Mouse (Mus musculus) heart, embryonic 16.5 days (tissue): ENCODE measurements around the gene Mnd1. TPM values are rescaled to one million over a fixed set of nuclear protein-coding genes. Genes with fewer than 3 reads are reported as not detected.

ENCODE experiments used
- ATAC-seq: fragments of 200-750 bp; cut with Nextera tagmentation; replicated peaks from 2 replicates; pipeline ENCODE4 v1.8.0; 2017; ENCODE audit warnings: moderate number of reproducible peaks; ENCODE audit not compliant: insufficient read depth, low FRiP score; ENCODE audit errors: extremely low read depth
- H3K27ac ChIP-seq: fragments of 300-500 bp; sonication (generic); 2 replicates; pipeline ENCODE4 v1.5.1; 2014; ENCODE audit warnings: mild to moderate bottlenecking, low read length, control low read depth, moderate library complexity
- H3K27me3 ChIP-seq: fragments of 300-500 bp; sonication (generic); 2 replicates; pipeline ENCODE4 v1.6.1; 2014; ENCODE audit warnings: low read length, mixed read lengths; ENCODE audit not compliant: control insufficient read depth, insufficient read depth
- H3K36me3 ChIP-seq: fragments of 300-500 bp; sonication (generic); 2 replicates; pipeline ENCODE4 v1.6.1; 2014; ENCODE audit not compliant: control insufficient read depth, insufficient read depth
- H3K4me1 ChIP-seq: fragments of 300-500 bp; sonication (generic); 2 replicates; pipeline ENCODE4 v1.6.1; 2014; ENCODE audit warnings: low read length, mixed read lengths; ENCODE audit not compliant: control insufficient read depth, insufficient read depth
- H3K4me2 ChIP-seq: fragments of 300-500 bp; sonication (generic); 2 replicates; pipeline ENCODE4 v1.6.1; 2014; ENCODE audit warnings: low read depth, mild to moderate bottlenecking, control low read depth, low read length
- H3K4me3 ChIP-seq: fragments of 300-500 bp; sonication (generic); 2 replicates; pipeline ENCODE4 v1.5.1; 2014; ENCODE audit warnings: mild to moderate bottlenecking, control low read depth, low read length
- H3K9ac ChIP-seq: fragments of 300-500 bp; sonication (generic); 2 replicates; pipeline ENCODE4 v1.6.1; 2014; ENCODE audit warnings: low read length, control low read depth
- H3K9me3 ChIP-seq: fragments of 300-500 bp; sonication (generic); replicated peaks from 2 replicates; pipeline ENCODE4 v1.6.1; 2016; ENCODE audit warnings: low read length; ENCODE audit not compliant: control insufficient read depth
- WGBS: fragments of 180-500 bp; shearing (Covaris S2); extraction: QIAGEN DNeasy Blood & Tissue Kit; methylation state at CpG from one replicate; pipeline ENCODE4 v1.1.7; 2014; 5-methylcytosine and 5-hydroxymethylcytosine counted together
- polyA plus RNA-seq: library from polyadenylated mRNA; unstranded; fragments of >200 nt; fragmentation: Nextera tagmentation; extraction: Ambion mirVana; gene quantifications from 2 replicates; pipeline ENCODE4 v1.2.1, GENCODE M21; 2015

The Mnd1 gene
- polyA plus RNA-seq: 8.5 and 10.6 TPM in 2 replicates

- Histone ChIP-seq H3K36me3 (no peaks in the 10 kb centered on the region; the same call in 1 of the 2 replicates), H3K4me1 (peaks cover 3% of the 10 kb centered on the region; the same call in 1 of the 2 replicates), H3K27ac (peak within 1 kb of the TSS; percentile 61), H3K27me3 (no peaks in the 10 kb centered on the region), H3K9ac (peak within 1 kb of the TSS; percentile 87), H3K4me2 (peak within 1 kb of the TSS; percentile 100), H3K9me3 (no peaks in the 10 kb centered on the region), H3K4me3 (peak within 1 kb of the TSS; percentile 74)
- WGBS: under 1% methylated on average over 29 of the region's 29 CpGs
- ATAC-seq: peak; percentile 99
Measured at GRCm38 (mm10) chr3:84155558-84156006, at the start of gene Mnd1. Mnd1 (minus strand) TSS chr3:84155786.

GRCm38 (mm10) chr3:84204640-84205039 is 49.1 kb upstream of the Mnd1 start:
- Histone ChIP-seq H3K4me2 (no peak overlapping the region), H3K27ac (no peak overlapping the region), H3K9ac (no peak overlapping the region), H3K36me3 (no peaks in the 10 kb centered on the region), H3K9me3 (no peaks in the 10 kb centered on the region), H3K4me3 (no peak overlapping the region), H3K27me3 (no peaks in the 10 kb centered on the region), H3K4me1 (no peaks in the 10 kb centered on the region)
- no peak for ATAC-seq
- 83% methylated on average over 5 of the region's 5 CpGs for WGBS

- 71% methylated on average over 13 of the region's 13 CpGs for WGBS
- no peak overlapping the region for H3K4me2 ChIP-seq
Measured at GRCm38 (mm10) chr3:84200559-84201420, 45.2 kb upstream of the Mnd1 start.

DNA sequence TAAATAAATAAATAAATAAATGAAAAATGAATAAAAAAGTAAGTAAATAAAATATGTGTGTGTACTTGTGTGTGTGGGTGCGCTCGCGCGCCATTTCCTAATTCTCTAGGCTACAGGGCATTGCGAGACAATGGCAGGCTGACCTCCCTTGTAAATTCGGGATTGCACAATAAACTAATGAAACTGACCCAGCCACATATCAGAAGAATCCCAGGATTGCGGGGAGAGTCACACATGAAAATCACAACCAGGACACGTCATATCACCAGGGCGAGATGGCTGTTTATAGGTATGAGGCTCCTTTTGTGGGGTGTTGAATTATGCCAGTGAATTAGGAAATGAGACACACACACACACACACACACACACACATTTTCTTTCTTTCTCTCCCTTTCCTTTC is 43.9 kb upstream of the Mnd1 start:
- H3K4me1 ChIP-seq: no peaks in the 10 kb centered on the region
- no peaks in the 10 kb centered on the region for H3K27me3 ChIP-seq
- ATAC-seq: no peak
- 88% methylated on average over 9 of the region's 9 CpGs for whole genome bisulfite sequencing
- H3K4me3 ChIP-seq: no peak overlapping the region
- H3K36me3 ChIP-seq: no peaks in the 10 kb centered on the region
- no peak overlapping the region for H3K4me2 ChIP-seq
- no peak overlapping the region for H3K9ac ChIP-seq
- no peak overlapping the region for H3K27ac ChIP-seq
- no peaks in the 10 kb centered on the region for H3K9me3 ChIP-seq

More at GRCm38 (mm10) chr3:84200559-84201420, 45.2 kb upstream of the Mnd1 start:
- Histone ChIP-seq H3K27ac (no peak overlapping the region), H3K4me1 (no peaks in the 10 kb centered on the region), H3K36me3 (no peaks in the 10 kb centered on the region), H3K4me3 (no peak overlapping the region), H3K9ac (no peak overlapping the region), H3K27me3 (no peaks in the 10 kb centered on the region), H3K9me3 (no peaks in the 10 kb centered on the region)
- no peak for ATAC-seq

DNA sequence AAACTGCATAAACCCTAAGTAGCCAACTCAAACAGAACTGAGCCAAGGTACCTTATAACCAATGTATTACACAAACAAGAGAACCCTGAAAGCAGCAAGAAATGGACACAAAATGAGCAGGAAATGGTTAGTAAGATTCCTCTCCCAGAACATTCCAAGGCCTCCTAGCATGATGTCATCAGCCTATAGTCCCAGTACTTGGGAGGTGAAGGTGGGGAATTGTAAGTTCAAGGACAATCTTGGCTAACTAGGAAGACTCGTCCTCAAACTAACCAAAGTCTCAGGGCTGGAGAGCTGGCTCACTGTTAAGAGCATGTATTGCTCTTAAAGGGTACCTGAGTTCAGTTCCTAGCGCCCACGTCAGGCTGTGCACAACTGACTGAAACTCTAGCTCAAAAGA is 42.6 kb upstream of the Mnd1 start:
- Histone ChIP-seq H3K4me1 (no peaks in the 10 kb centered on the region), H3K4me3 (no peak overlapping the region), H3K36me3 (no peaks in the 10 kb centered on the region), H3K9ac (no peak overlapping the region), H3K4me2 (no peak overlapping the region), H3K27ac (no peak overlapping the region), H3K9me3 (no peaks in the 10 kb centered on the region), H3K27me3 (no peaks in the 10 kb centered on the region)
- ATAC-seq: no peak
- WGBS: 86% methylated on average over 3 of the region's 3 CpGs

DNA sequence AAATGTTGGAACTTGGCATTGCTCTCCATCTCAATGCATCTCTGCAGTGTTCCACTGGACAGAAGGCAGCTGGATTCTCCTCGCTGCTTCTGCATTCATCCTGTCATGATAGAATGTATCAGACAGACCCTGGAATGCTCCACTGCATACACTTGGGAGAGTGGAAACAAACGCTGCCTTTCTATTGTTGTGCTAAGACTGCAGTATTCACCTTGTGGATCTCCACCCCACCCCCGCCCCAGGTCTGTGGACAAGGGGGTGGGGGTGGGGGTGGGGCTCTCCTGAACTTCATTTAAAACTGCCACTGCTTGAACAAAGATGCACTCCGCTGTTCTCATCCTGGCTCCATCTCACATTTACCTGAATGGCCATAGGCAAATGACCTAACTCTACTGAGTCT is 38.3 kb upstream of the Mnd1 start:
- Histone ChIP-seq H3K27ac (no peak overlapping the region), H3K36me3 (no peaks in the 10 kb centered on the region), H3K9ac (no peak overlapping the region), H3K4me1 (peaks cover 6% of the 10 kb centered on the region), H3K27me3 (no peaks in the 10 kb centered on the region), H3K4me2 (no peak overlapping the region), H3K4me3 (no peak overlapping the region), H3K9me3 (no peaks in the 10 kb centered on the region)
- no peak for ATAC-seq
- 59% methylated on average over 4 of the region's 4 CpGs for WGBS

- H3K36me3 ChIP-seq: no peaks in the 10 kb centered on the region
- peak overlapping the region; percentile 75 for H3K4me3 ChIP-seq
- 38% methylated on average over 21 of the region's 21 CpGs for WGBS
- no peaks in the 10 kb centered on the region for H3K27me3 ChIP-seq
- H3K9ac ChIP-seq: peak overlapping the region; percentile 81
- no peak overlapping the region for H3K27ac ChIP-seq
- peak; percentile 71 for ATAC-seq
- peaks cover 7% of the 10 kb centered on the region for H3K4me1 ChIP-seq
- H3K9me3 ChIP-seq: no peaks in the 10 kb centered on the region
- H3K4me2 ChIP-seq: peak overlapping the region; percentile 82
Measured at GRCm38 (mm10) chr3:84191141-84191881, 35.7 kb upstream of the Mnd1 start.

GRCm38 (mm10) chr3:84190513-84191061 is 35.0 kb upstream of the Mnd1 start:
- WGBS: 1% methylated on average over 41 of the region's 41 CpGs
- H3K36me3 ChIP-seq: no peaks in the 10 kb centered on the region
- no peaks in the 10 kb centered on the region for H3K9me3 ChIP-seq
- peak overlapping the region; percentile 82 for H3K4me2 ChIP-seq
- peaks cover 7% of the 10 kb centered on the region for H3K4me1 ChIP-seq
- peak overlapping the region; percentile 81 for H3K9ac ChIP-seq
- H3K27ac ChIP-seq: peak overlapping the region; percentile 71
- ATAC-seq: peak; percentile 66
- H3K4me3 ChIP-seq: peak overlapping the region; percentile 75
- H3K27me3 ChIP-seq: no peaks in the 10 kb centered on the region
